Mouse (Mus musculus) right cerebral cortex, adult 18-20 months (tissue): ENCODE measurements at regions not wholly inside any gene's neighbourhood (a gene's known extent, or its start where the extent isn't known, plus 50 kb on each side); places are given as distances from the start of the nearest gene placed in this dataset.

ENCODE experiments used
- DNase-seq: peaks from one replicate; pipeline ENCODE4 v3.0.0; 2022; ENCODE audit warnings: mixed read lengths

- no peak for DNase-seq
These were observed 553.6 kb upstream of the Acvr2a start for GRCm38 (mm10) chr2:48260299-48260698.
